Mouse (Mus musculus) retina, adult 2 months (tissue): ENCODE data around the gene Mrgpre.

Experiments
- DNase-seq: peaks from one replicate; pipeline ENCODE4 v3.0.0-alpha.2; 2012; ENCODE audit warnings: low read depth, low spot score

The Mrgpre gene

GRCm38 (mm10) chr7:143783996-143784829 is at the start of gene Mrgpre:
TSS of gene Mrgpre (minus strand) at chr7:143784500.
- DNase-seq = peak; percentile 22

GRCm38 (mm10) chr7:143833581-143834190 is 49.4 kb upstream of the Mrgpre start:
- no peak for DNase-seq

GRCm38 (mm10) chr7:143832611-143833010 is 48.3 kb upstream of the Mrgpre start:
- no peak for DNase-seq

- no peak for DNase-seq
Observed at GRCm38 (mm10) chr7:143832196-143832595, 47.9 kb upstream of the Mrgpre start.

- no peak for DNase-seq
Observed at GRCm38 (mm10) chr7:143830399-143830798, 46.1 kb upstream of the Mrgpre start.

- DNase-seq = peak; percentile 92
Observed at GRCm38 (mm10) chr7:143829504-143830331, 45.4 kb upstream of the Mrgpre start.

- no peak for DNase-seq
Observed at GRCm38 (mm10) chr7:143826985-143827384, 42.7 kb upstream of the Mrgpre start.

- no peak for DNase-seq
Observed at GRCm38 (mm10) chr7:143823266-143823605, 38.9 kb upstream of the Mrgpre start.

GRCm38 (mm10) chr7:143822375-143823265 is 38.3 kb upstream of the Mrgpre start, which contains the start of the genes Nadsyn1 and Dhcr7:
TSS of gene Nadsyn1 (minus strand) at chr7:143822849.
TSS of gene Dhcr7 (plus strand) at chr7:143823145.
- DNase-seq = peak; percentile 95

- DNase-seq = no peak
Observed at GRCm38 (mm10) chr7:143821241-143821640, 36.9 kb upstream of the Mrgpre start.

- no peak for DNase-seq
Observed at GRCm38 (mm10) chr7:143819201-143819600, 34.9 kb upstream of the Mrgpre start.

- no peak for DNase-seq
Observed at GRCm38 (mm10) chr7:143808909-143809308, 24.6 kb upstream of the Mrgpre start.

GRCm38 (mm10) chr7:143805199-143805624 is 20.9 kb upstream of the Mrgpre start:
- DNase-seq = no peak

- DNase-seq = no peak
Observed at GRCm38 (mm10) chr7:143801195-143802065, 17.1 kb upstream of the Mrgpre start.

- no peak for DNase-seq
Observed at GRCm38 (mm10) chr7:143800770-143801169, 16.5 kb upstream of the Mrgpre start.

GRCm38 (mm10) chr7:143798783-143799182 is 14.5 kb upstream of the Mrgpre start:
- no peak for DNase-seq

- DNase-seq = no peak
Observed at GRCm38 (mm10) chr7:143793121-143793520, 8.8 kb upstream of the Mrgpre start.

GRCm38 (mm10) chr7:143792336-143792985 is 8.2 kb upstream of the Mrgpre start:
- DNase-seq = no peak

GRCm38 (mm10) chr7:143783378-143783995 is 813 bp downstream of the Mrgpre start:
- DNase-seq = no peak
